Mouse (Mus musculus) forebrain, embryonic 12.5 days (tissue): Measurements from ENCODE around the gene Igsf21. TPM values are rescaled to one million over a fixed set of nuclear protein-coding genes. Genes with fewer than 3 reads are reported as not detected.

Experiments
- ATAC-seq: fragments of 200-750 bp; cut with Nextera tagmentation; 2 replicates; pipeline ENCODE4 v1.8.0; 2017; ENCODE audit warnings: moderate TSS enrichment; ENCODE audit not compliant: low FRiP score
- H3K27ac ChIP-seq: fragments of 300-500 bp; sonication (generic); 2 replicates; pipeline ENCODE4 v1.5.1; 2016; ENCODE audit warnings: mild to moderate bottlenecking
- H3K27me3 ChIP-seq: fragments of 300-500 bp; sonication (generic); 2 replicates; pipeline ENCODE4 v1.6.1; 2016; ENCODE audit warnings: mild to moderate bottlenecking
- H3K36me3 ChIP-seq: fragments of 300-500 bp; sonication (generic); replicated peaks from 2 replicates; pipeline ENCODE4 v1.6.1; 2016; ENCODE audit warnings: mild to moderate bottlenecking
- H3K4me1 ChIP-seq: fragments of 300-500 bp; sonication (generic); 2 replicates; pipeline ENCODE4 v1.6.1; 2016
- H3K4me2 ChIP-seq: fragments of 300-500 bp; sonication (generic); 2 replicates; pipeline ENCODE4 v1.6.1; 2016; ENCODE audit warnings: mild to moderate bottlenecking, moderate library complexity
- H3K4me3 ChIP-seq: fragments of 300-500 bp; sonication (generic); replicated peaks from 2 replicates; pipeline ENCODE4 v1.5.1; 2016; ENCODE audit warnings: mild to moderate bottlenecking
- H3K9ac ChIP-seq: fragments of 300-500 bp; sonication (generic); 2 replicates; pipeline ENCODE4 v1.6.1; 2016; ENCODE audit warnings: mild to moderate bottlenecking
- H3K9me3 ChIP-seq: fragments of 300-500 bp; sonication (generic); 2 replicates; pipeline ENCODE4 v1.6.1; 2016
- WGBS: fragments of 180-500 bp; shearing (Covaris S2); methylation state at CpG from one replicate; pipeline ENCODE4 v1.1.7; 2016; 5-methylcytosine and 5-hydroxymethylcytosine counted together
- polyA plus RNA-seq: library from polyadenylated mRNA; unstranded; fragments of >200 nt; fragmentation: Nextera tagmentation; extraction: Ambion mirVana; gene quantifications from 2 replicates; pipeline ENCODE4 v1.2.1, GENCODE M21; 2016

Igsf21 gene
- polyA plus RNA-seq, 1 experiment from 2014 or later: 21.7 TPM

- Histone ChIP-seq H3K36me3 (no peaks in the 10 kb centered on the region), H3K27ac (no peak overlapping the region), H3K9ac (no peak overlapping the region), H3K9me3 (no peaks in the 10 kb centered on the region), H3K4me2 (no peak overlapping the region), H3K4me1 (peaks cover 29% of the 10 kb centered on the region), H3K27me3 (no peaks in the 10 kb centered on the region; the same call in 1 of the 2 replicates), H3K4me3 (no peak overlapping the region)
- WGBS: 88% methylated on average over 8 of the region's 8 CpGs
- ATAC-seq: no peak
These were observed 96.9 kb downstream of the Igsf21 start for GRCm38 (mm10) chr4:140149706-140150105.

- Histone ChIP-seq H3K9ac (no peak overlapping the region), H3K36me3 (no peaks in the 10 kb centered on the region), H3K27ac (peak overlapping the region; percentile 36; the same call in 1 of the 2 replicates), H3K4me2 (no peak overlapping the region), H3K4me3 (no peak overlapping the region), H3K4me1 (peaks cover 16% of the 10 kb centered on the region), H3K9me3 (no peaks in the 10 kb centered on the region; the same call in 1 of the 2 replicates), H3K27me3 (no peaks in the 10 kb centered on the region; the same call in 1 of the 2 replicates)
- no peak for ATAC-seq
- 70% methylated on average over 20 of the region's 20 CpGs for WGBS
These were observed 98.5 kb downstream of the Igsf21 start for GRCm38 (mm10) chr4:140147857-140148695.

GRCm38 (mm10) chr4:140147079-140147840 lies 99.3 kb downstream of the Igsf21 start:
- Histone ChIP-seq H3K27me3 (no peaks in the 10 kb centered on the region; the same call in 1 of the 2 replicates), H3K4me2 (no peak overlapping the region), H3K36me3 (no peaks in the 10 kb centered on the region), H3K9ac (no peak overlapping the region), H3K9me3 (no peaks in the 10 kb centered on the region; the same call in 1 of the 2 replicates), H3K27ac (peak overlapping the region; percentile 36; the same call in 1 of the 2 replicates), H3K4me1 (peaks cover 16% of the 10 kb centered on the region), H3K4me3 (no peak overlapping the region)
- ATAC-seq: no peak
- whole genome bisulfite sequencing: 81% methylated on average over 15 of the region's 15 CpGs

GRCm38 (mm10) chr4:140143884-140144525 lies 102.6 kb downstream of the Igsf21 start:
- H3K27me3 ChIP-seq: peaks cover under 1% of the 10 kb centered on the region; the same call in 1 of the 2 replicates
- ATAC-seq: no peak
- WGBS: 88% methylated on average over 10 of the region's 10 CpGs

GRCm38 (mm10) chr4:140143178-140143577 lies 103.4 kb downstream of the Igsf21 start:
- Histone ChIP-seq H3K27me3 (peaks cover 3% of the 10 kb centered on the region; the same call in 1 of the 2 replicates), H3K9me3 (no peaks in the 10 kb centered on the region; the same call in 1 of the 2 replicates), H3K4me1 (peaks cover 19% of the 10 kb centered on the region), H3K27ac (no peak overlapping the region), H3K4me2 (no peak overlapping the region), H3K36me3 (no peaks in the 10 kb centered on the region), H3K4me3 (no peak overlapping the region), H3K9ac (no peak overlapping the region)
- ATAC-seq: no peak
- 94% methylated on average over 6 of the region's 6 CpGs for WGBS

More at GRCm38 (mm10) chr4:140143884-140144525, 102.6 kb downstream of the Igsf21 start:
- no peak overlapping the region for H3K9ac ChIP-seq
- peaks cover 20% of the 10 kb centered on the region for H3K4me1 ChIP-seq
- H3K4me2 ChIP-seq: no peak overlapping the region
- H3K4me3 ChIP-seq: no peak overlapping the region
- H3K36me3 ChIP-seq: no peaks in the 10 kb centered on the region
- no peaks in the 10 kb centered on the region; the same call in 1 of the 2 replicates for H3K9me3 ChIP-seq
- H3K27ac ChIP-seq: no peak overlapping the region

- Histone ChIP-seq H3K27ac (no peak overlapping the region), H3K9me3 (no peaks in the 10 kb centered on the region; the same call in 1 of the 2 replicates), H3K4me2 (no peak overlapping the region), H3K4me1 (peaks cover 13% of the 10 kb centered on the region), H3K9ac (no peak overlapping the region), H3K27me3 (peaks cover 3% of the 10 kb centered on the region; the same call in 1 of the 2 replicates), H3K4me3 (no peak overlapping the region), H3K36me3 (no peaks in the 10 kb centered on the region)
- 79% methylated on average over 9 of the region's 9 CpGs for WGBS
- no peak for ATAC-seq
These were observed 106.1 kb downstream of the Igsf21 start for GRCm38 (mm10) chr4:140140485-140140884.

- peaks cover 4% of the 10 kb centered on the region for H3K4me1 ChIP-seq
- H3K9ac ChIP-seq: no peak overlapping the region
- ATAC-seq: no peak
- no peaks in the 10 kb centered on the region for H3K36me3 ChIP-seq
- H3K4me3 ChIP-seq: no peak overlapping the region
- 0 out of 2 replicates have a peak, but pooled peaks cover 3% of the 10 kb centered on the region for H3K27me3 ChIP-seq
- no peaks in the 10 kb centered on the region; the same call in 1 of the 2 replicates for H3K9me3 ChIP-seq
- H3K27ac ChIP-seq: no peak overlapping the region
- no peak overlapping the region for H3K4me2 ChIP-seq
- WGBS: 72% methylated on average over 5 of the region's 5 CpGs
These were observed 107.7 kb downstream of the Igsf21 start for GRCm38 (mm10) chr4:140138846-140139245.

- Histone ChIP-seq H3K4me3 (no peak overlapping the region), H3K27me3 (peaks cover 11% of the 10 kb centered on the region; the same call in 1 of the 2 replicates), H3K4me1 (peaks cover 31% of the 10 kb centered on the region), H3K4me2 (no peak overlapping the region), H3K27ac (no peak overlapping the region), H3K36me3 (no peaks in the 10 kb centered on the region), H3K9me3 (no peaks in the 10 kb centered on the region), H3K9ac (no peak overlapping the region)
- 16% methylated on average over 9 of the region's 9 CpGs for WGBS
- ATAC-seq: no peak
These were observed 114.8 kb downstream of the Igsf21 start for GRCm38 (mm10) chr4:140131625-140132321.

- Histone ChIP-seq H3K4me3 (no peak overlapping the region), H3K36me3 (no peaks in the 10 kb centered on the region), H3K4me1 (peaks cover 37% of the 10 kb centered on the region), H3K9me3 (no peaks in the 10 kb centered on the region), H3K27ac (no peak overlapping the region), H3K9ac (no peak overlapping the region), H3K4me2 (no peak overlapping the region), H3K27me3 (peaks cover 11% of the 10 kb centered on the region; the same call in 1 of the 2 replicates)
- WGBS: 5% methylated on average over 5 of the region's 5 CpGs
- ATAC-seq: no peak
These were observed 115.4 kb downstream of the Igsf21 start for GRCm38 (mm10) chr4:140131201-140131600.

- Histone ChIP-seq H3K9me3 (no peaks in the 10 kb centered on the region), H3K4me2 (no peak overlapping the region), H3K4me3 (no peak overlapping the region), H3K9ac (no peak overlapping the region), H3K4me1 (peaks cover 41% of the 10 kb centered on the region), H3K27me3 (peaks cover 11% of the 10 kb centered on the region; the same call in 1 of the 2 replicates), H3K36me3 (no peaks in the 10 kb centered on the region), H3K27ac (no peak overlapping the region; the same call in 1 of the 2 replicates)
- WGBS: 63% methylated on average over 12 of the region's 12 CpGs
- ATAC-seq: no peak
These were observed 116.9 kb downstream of the Igsf21 start for GRCm38 (mm10) chr4:140129553-140130275.

GRCm38 (mm10) chr4:140128116-140128515 lies 118.5 kb downstream of the Igsf21 start:
- 89% methylated on average over 11 of the region's 11 CpGs for WGBS
- Histone ChIP-seq H3K9me3 (no peaks in the 10 kb centered on the region), H3K4me1 (peaks cover 48% of the 10 kb centered on the region), H3K27me3 (peaks cover 11% of the 10 kb centered on the region; the same call in 1 of the 2 replicates), H3K36me3 (no peaks in the 10 kb centered on the region), H3K4me3 (no peak overlapping the region), H3K27ac (no peak overlapping the region), H3K9ac (no peak overlapping the region), H3K4me2 (no peak overlapping the region)
- ATAC-seq: no peak
